Comparison of ENCODE assay signal across 21 mouse cellular contexts in the genomic region with DNA sequence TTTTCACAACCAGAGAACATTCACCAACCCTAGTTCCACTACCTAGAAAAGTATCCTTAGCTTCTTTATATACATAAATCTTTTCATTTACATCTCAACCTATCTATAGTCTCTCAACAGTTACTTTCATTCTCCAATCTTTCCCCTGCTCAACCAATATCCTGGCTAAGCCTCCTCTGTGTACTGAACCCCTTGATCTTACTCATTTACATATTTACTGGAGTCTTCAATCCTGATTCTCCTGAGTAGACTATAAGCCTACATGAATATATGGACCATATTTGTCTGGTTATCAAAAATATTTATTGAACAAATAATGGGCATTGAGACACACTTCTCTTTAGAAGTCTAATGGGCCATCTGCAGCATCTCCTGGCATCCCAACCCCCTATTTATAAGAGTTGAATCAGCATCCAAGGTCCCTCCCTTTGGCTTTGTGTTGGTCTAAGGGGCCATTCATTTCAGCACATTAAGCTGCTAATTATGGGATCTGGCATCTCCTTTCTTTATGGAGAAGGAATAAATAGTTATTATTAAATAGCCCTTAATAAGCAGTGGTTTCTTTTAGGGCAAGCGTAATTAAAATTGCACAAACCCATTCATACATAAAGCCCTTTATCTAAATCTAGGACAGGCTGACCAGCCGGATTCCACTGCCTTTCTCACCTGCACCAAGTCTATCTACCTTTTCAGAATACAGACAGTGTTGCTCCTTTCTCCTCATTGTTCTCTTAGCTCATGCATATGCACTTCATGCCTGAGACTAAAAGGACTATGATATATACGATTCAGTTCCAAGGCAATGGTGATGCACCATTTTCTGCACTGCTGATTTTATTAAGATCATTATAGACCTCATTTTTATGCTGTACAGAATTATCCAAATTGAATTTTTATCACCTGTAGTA.
DNase-seq lines count a peak whose midpoint lies in the region; ATAC-seq lines count a peak whose summit lies in the region.
"Had no signal": no experiment of that assay in that cellular context is flagged by ENCODE, and none has a peak within 500 bp of the region (broad histone marks: within the 10 kb centered on the region; RNA-seq: fewer than 3 reads in every experiment).

No protein-coding gene starts in this region.

- DNase-seq in frontal cortex, postnatal 25 days (ENCODE audit: low spot score in 2 of 2), result no peak
- peak; percentile 83 for DNase-seq in Muller cell, postnatal 12 days (ENCODE audit: inconsistent ontology term)
- DNase-seq: adrenal gland, adult 2 months; adrenal gland, postnatal 36 days; cerebellum, adult 11-12 months; cerebellum, adult 9-10 months; cerebellum, postnatal 25 days; gastrocnemius, postnatal 10 days; heart, postnatal 36 days; kidney, adult 11 months; kidney, adult 9 months had no signal

- 0 out of 2 replicates have a peak, but pooled peaks have one; percentile 36 for ATAC-seq in frontal cortex, adult (ENCODE audit: low TSS enrichment)
- ATAC-seq in forebrain, embryonic 12.5 days (ENCODE audit: low FRiP score), result peak; percentile 73
- ATAC-seq in forebrain, embryonic 16.5 days, result peak; percentile 89
- ATAC-seq in intestine, embryonic 15.5 days, result no peak
- ATAC-seq in cerebellum, adult (ENCODE audit: insufficient number of reproducible peaks, low FRiP score, low TSS enrichment), result no peak
- ATAC-seq: inflammation-experienced regulatory T-cells, adult 6 months had no signal

- peaks cover 5% of the 10 kb centered on the region; the same call in 1 of the 2 replicates for H3K27me3 ChIP-seq in forebrain, embryonic 12.5 days
- H3K27me3 ChIP-seq in forebrain, embryonic 16.5 days (replicated peaks; ENCODE audit: control insufficient read depth, insufficient read depth, low read length), result no peaks in the 10 kb centered on the region
- no peaks in the 10 kb centered on the region for H3K27me3 ChIP-seq in intestine, embryonic 15.5 days (replicated peaks)
- H3K27me3 ChIP-seq: CH12.LX; embryonic facial prominence, embryonic 13.5 days; heart, embryonic 13.5 days; hindbrain, embryonic 15.5 days had no signal

- H3K36me3 ChIP-seq in forebrain, embryonic 12.5 days (replicated peaks), result no peaks in the 10 kb centered on the region
- no peaks in the 10 kb centered on the region for H3K36me3 ChIP-seq in forebrain, embryonic 16.5 days (ENCODE audit: control insufficient read depth, insufficient read depth)
- H3K36me3 ChIP-seq in intestine, embryonic 15.5 days, result no peaks in the 10 kb centered on the region
- H3K36me3 ChIP-seq: embryonic facial prominence, embryonic 13.5 days; heart, embryonic 13.5 days; hindbrain, embryonic 15.5 days had no signal

- no peak overlapping the region for H3K9ac ChIP-seq in forebrain, embryonic 12.5 days
- no peak overlapping the region for H3K9ac ChIP-seq in forebrain, embryonic 16.5 days (replicated peaks; ENCODE audit: low read depth, low read length)
- no peak overlapping the region for H3K9ac ChIP-seq in intestine, embryonic 15.5 days
- H3K9ac ChIP-seq: embryonic facial prominence, embryonic 13.5 days; heart, embryonic 13.5 days; hindbrain, embryonic 15.5 days had no signal

- H3K27ac ChIP-seq in forebrain, embryonic 12.5 days, result no peak overlapping the region
- H3K27ac ChIP-seq in forebrain, embryonic 16.5 days (ENCODE audit: low read length), result no peak overlapping the region
- no peak overlapping the region for H3K27ac ChIP-seq in intestine, embryonic 15.5 days
- H3K27ac ChIP-seq: embryonic facial prominence, embryonic 13.5 days; heart, embryonic 13.5 days; hindbrain, embryonic 15.5 days had no signal

- H3K9me3 ChIP-seq in forebrain, embryonic 12.5 days, result no peaks in the 10 kb centered on the region
- H3K9me3 ChIP-seq in forebrain, embryonic 16.5 days (ENCODE audit: control insufficient read depth, low read length), result no peaks in the 10 kb centered on the region
- no peaks in the 10 kb centered on the region for H3K9me3 ChIP-seq in intestine, embryonic 15.5 days
- H3K9me3 ChIP-seq: embryonic facial prominence, embryonic 13.5 days; heart, embryonic 13.5 days; hindbrain, embryonic 15.5 days had no signal

- WGBS in forebrain, embryonic 12.5 days, result 34% methylated on average over 3 of the region's 3 CpGs
- 13% methylated on average over 3 of the region's 3 CpGs for WGBS in forebrain, embryonic 16.5 days
- 90% methylated on average over 3 of the region's 3 CpGs for WGBS in intestine, embryonic 15.5 days

- no peak overlapping the region for H3K4me3 ChIP-seq in forebrain, embryonic 12.5 days (replicated peaks)
- no peak overlapping the region for H3K4me3 ChIP-seq in forebrain, embryonic 16.5 days (replicated peaks; ENCODE audit: low read length)
- no peak overlapping the region for H3K4me3 ChIP-seq in intestine, embryonic 15.5 days (replicated peaks)
- H3K4me3 ChIP-seq: embryonic facial prominence, embryonic 13.5 days; heart, embryonic 13.5 days; hindbrain, embryonic 15.5 days had no signal

- H3K4me1 ChIP-seq in forebrain, embryonic 12.5 days, result no peaks in the 10 kb centered on the region
- H3K4me1 ChIP-seq in forebrain, embryonic 16.5 days (replicated peaks; ENCODE audit: control insufficient read depth, insufficient read depth, low read length), result no peaks in the 10 kb centered on the region
- no peaks in the 10 kb centered on the region for H3K4me1 ChIP-seq in intestine, embryonic 15.5 days (replicated peaks)
- H3K4me1 ChIP-seq: embryonic facial prominence, embryonic 13.5 days; heart, embryonic 13.5 days; hindbrain, embryonic 15.5 days had no signal

- no peak overlapping the region for H3K4me2 ChIP-seq in forebrain, embryonic 12.5 days
- no peak overlapping the region for H3K4me2 ChIP-seq in forebrain, embryonic 16.5 days (ENCODE audit: low read length)
- no peak overlapping the region for H3K4me2 ChIP-seq in intestine, embryonic 15.5 days (replicated peaks)
- H3K4me2 ChIP-seq: embryonic facial prominence, embryonic 13.5 days; heart, embryonic 13.5 days; hindbrain, embryonic 15.5 days had no signal

Comparison
In these comparisons a context has a peak if more than half of its experiments do, and no peak if none do; other contexts are left out.
1. ATAC-seq: peak in frontal cortex, adult (single experiment), forebrain, embryonic 12.5 days (single experiment) and forebrain, embryonic 16.5 days (single experiment); none in intestine, embryonic 15.5 days (single experiment) and cerebellum, adult (single experiment).